Mouse (Mus musculus) embryo, embryonic 9.5 days (tissue): ENCODE measurements around the gene Arpc5.
"Not testable (repeated sequence)": the region's sequence is repeated elsewhere in the genome, so short reads cannot be mapped to it uniquely, and the experiment has no call there.

Experiments used
- DNase-seq: peaks from one replicate; pipeline ENCODE4 v3.0.0-alpha.2; 2017; ENCODE audit errors: extremely low spot score

Gene Arpc5

GRCm38 (mm10) chr1:152766032-152766772 lies at the start of gene Arpc5, which contains the start of gene Rgl1:
Gene Arpc5 (plus strand): TSS chr1:152766542.
Gene Rgl1 (minus strand): TSS chr1:152766351.
- DNase-seq, result peak; percentile 98

- DNase-seq, result no peak
These were observed 49.0 kb upstream of the Arpc5 start for GRCm38 (mm10) chr1:152717329-152717728.

GRCm38 (mm10) chr1:152718200-152718599 lies 48.1 kb upstream of the Arpc5 start:
- no peak for DNase-seq

- DNase-seq, result no peak
These were observed 45.4 kb upstream of the Arpc5 start for GRCm38 (mm10) chr1:152720969-152721368.

GRCm38 (mm10) chr1:152721535-152722198 lies 44.7 kb upstream of the Arpc5 start:
- no peak for DNase-seq

GRCm38 (mm10) chr1:152724286-152724685 lies 42.1 kb upstream of the Arpc5 start:
- no peak for DNase-seq

GRCm38 (mm10) chr1:152726095-152726494 lies 40.2 kb upstream of the Arpc5 start:
- DNase-seq, result no peak

- DNase-seq, result no peak
These were observed 38.6 kb upstream of the Arpc5 start for GRCm38 (mm10) chr1:152727604-152728236.

- no peak for DNase-seq
These were observed 27.5 kb upstream of the Arpc5 start for GRCm38 (mm10) chr1:152738793-152739192.

- no peak for DNase-seq
These were observed 27.0 kb upstream of the Arpc5 start for GRCm38 (mm10) chr1:152739374-152739773.

- no peak for DNase-seq
These were observed 23.1 kb upstream of the Arpc5 start for GRCm38 (mm10) chr1:152743095-152743826.

- peak; percentile 81 for DNase-seq
These were observed 19.9 kb upstream of the Arpc5 start for GRCm38 (mm10) chr1:152746426-152746825.

GRCm38 (mm10) chr1:152749276-152749675 lies 17.1 kb upstream of the Arpc5 start:
- DNase-seq, result no peak

- DNase-seq, result no peak
These were observed 15.9 kb upstream of the Arpc5 start, which contains the start of gene Apobec4 for GRCm38 (mm10) chr1:152750312-152750965. Gene Apobec4 (plus strand): TSS chr1:152750551.

GRCm38 (mm10) chr1:152761791-152762190 lies 4.6 kb upstream of the Arpc5 start:
- DNase-seq, result no peak

- DNase-seq, result no peak
These were observed 734 bp downstream of the Arpc5 start for GRCm38 (mm10) chr1:152766804-152767748.

- peak; percentile 77 for DNase-seq
These were observed 1.6 kb downstream of the Arpc5 start for GRCm38 (mm10) chr1:152767749-152768488.

GRCm38 (mm10) chr1:152771016-152771415 lies 4.7 kb downstream of the Arpc5 start:
- no peak for DNase-seq

- not testable (repeated sequence) for DNase-seq
These were observed 8.3 kb downstream of the Arpc5 start for GRCm38 (mm10) chr1:152774601-152775000.
